In genomic region chr4:141365126-141365525, GRCm38 (mm10) we compare ENCODE assay signal across 28 mouse cellular contexts. TPM values are rescaled to one million over a fixed set of nuclear protein-coding genes. Genes with fewer than 3 reads are reported as not detected.
DNase-seq lines count a peak whose midpoint lies in the region; ATAC-seq and TF ChIP-seq lines count a peak whose summit lies in the region.
"Had no signal": no experiment of that assay in that cellular context is flagged by ENCODE, and none has a peak within 500 bp of the region (broad histone marks: within the 10 kb centered on the region; RNA-seq: fewer than 3 reads in every experiment).

No protein-coding gene starts in this region.

- H3K27me3 ChIP-seq in kidney, postnatal 0 days (ENCODE audit: insufficient read depth, low read length): 0 out of 2 replicates have a peak, but pooled peaks cover 3% of the 10 kb centered on the region

- TF ChIP-seq CTCF in kidney, postnatal 0 days (IDR thresholded peaks at IDR 0.05; ENCODE audit: low read depth): 0 out of 2 replicates have a peak, but pooled peaks have one; percentile 22

- H3K4me1 ChIP-seq in kidney, postnatal 0 days (replicated peaks; ENCODE audit: insufficient read depth, low read length): no peaks in the 10 kb centered on the region; the same call in 1 of the 2 replicates

- H3K9me3 ChIP-seq in kidney, postnatal 0 days (replicated peaks; ENCODE audit: low read length): no peaks in the 10 kb centered on the region

- no peaks in the 10 kb centered on the region for H3K36me3 ChIP-seq in kidney, postnatal 0 days (ENCODE audit: insufficient read depth, low read length)

- intact Hi-C loops in left cerebral cortex, postnatal 25 days (cut with DNase I): no loop called here

- peak; percentile 42 for ATAC-seq in kidney, postnatal 0 days (replicated peaks; ENCODE audit: low FRiP score, low read depth)
- ATAC-seq: activated CD4-positive, CD25-positive, alpha-beta regulatory T cell, adult 4 months; lung, postnatal 0 days had no signal

- H3K4me2 ChIP-seq in kidney, postnatal 0 days (ENCODE audit: low read length): no peak overlapping the region
- H3K4me2 ChIP-seq: hindbrain, embryonic 14.5 days; midbrain, embryonic 11.5 days had no signal

- WGBS in kidney, postnatal 0 days: 31% methylated on average over 8 of the region's 8 CpGs

- no peak overlapping the region for H3K27ac ChIP-seq in kidney, postnatal 0 days
- H3K27ac ChIP-seq: gastrocnemius, adult 2 months; hindbrain, embryonic 14.5 days; layer of hippocampus, adult 2 months had no signal

- H3K4me3 ChIP-seq in kidney, postnatal 0 days (replicated peaks; ENCODE audit: low read depth, low read length): no peak overlapping the region
- H3K4me3 ChIP-seq: gastrocnemius, adult 2 months; layer of hippocampus, adult 2 months had no signal

- no peak overlapping the region for H3K9ac ChIP-seq in kidney, postnatal 0 days (ENCODE audit: low read depth, low read length)
- H3K9ac ChIP-seq: hindbrain, embryonic 14.5 days had no signal

- peak; percentile 81 to 91 for DNase-seq in adrenal gland, adult (ENCODE audit: inconsistent age in 2 of 2, low spot score in 1 of 2)
- no peak for DNase-seq in adrenal gland, adult 18-20 months (ENCODE audit: low spot score in 2 of 2)
- DNase-seq in right cerebral cortex, postnatal 14 days: peak; percentile 3
- no peak for DNase-seq in right cerebral cortex, postnatal 4 days
- peak; percentile 55 for DNase-seq in kidney, postnatal 0 days (ENCODE audit: low spot score)
- no peak for DNase-seq in left cerebral cortex, postnatal 25 days (ENCODE audit: low spot score in 2 of 2)
- DNase-seq in thymus, postnatal 25 days: no peak
- no peak for DNase-seq in Muller cell, postnatal 12 days (ENCODE audit: inconsistent ontology term)
- DNase-seq: cerebellum, adult 11 months; cerebellum, postnatal 25 days; embryo, embryonic 11 days; heart, adult 18-20 months; heart, postnatal 36 days; left cerebral cortex, postnatal 4 days; liver; thymus, adult 18-20 months had no signal

RNA-seq across cellular contexts. Expression of gene Fam131c, which starts 2.9 kb away (rescaled TPM):
- 1 to 10 TPM; 1.3 to 2.4 TPM for total RNA-seq in adrenal gland, adult 18-20 months (2021)
- polyA plus RNA-seq in kidney, postnatal 0 days (2015; fragmentation: Nextera tagmentation; extraction: Ambion mirVana): 2.8 and 3.1 TPM in 2 replicates
- 1 to 10 TPM; 3.1 to 3.5 TPM for total RNA-seq in left cerebral cortex, postnatal 25 days (2021)
- polyA plus RNA-seq: activated CD4-positive, CD25-positive, alpha-beta regulatory T cell, adult 4 months; liver, embryonic 16.5 days had no signal

RNA-seq across cellular contexts. Expression of gene Clcnka, which starts 33.4 kb away (rescaled TPM):
- not detected for total RNA-seq in adrenal gland, adult 18-20 months (2021)
- polyA plus RNA-seq in kidney, postnatal 0 days (2015; fragmentation: Nextera tagmentation; extraction: Ambion mirVana): 57.7 and 58.1 TPM in 2 replicates
- total RNA-seq in left cerebral cortex, postnatal 25 days (2021): not detected
- total RNA-seq: gastrocnemius, adult 2 months; heart, adult 18-20 months; heart, postnatal 36 days; layer of hippocampus, adult 2 months had no signal
- polyA plus RNA-seq: activated CD4-positive, CD25-positive, alpha-beta regulatory T cell, adult 4 months; heart, embryonic 14.5 days; intestine, embryonic 14.5 days; midbrain, embryonic 11.5 days had no signal

RNA-seq across cellular contexts. Expression of gene Clcnkb, which starts 50.7 kb away (rescaled TPM):
- total RNA-seq in adrenal gland, adult 18-20 months (2021): not detected
- 155 and 161 TPM in 2 replicates for polyA plus RNA-seq in kidney, postnatal 0 days (2015; fragmentation: Nextera tagmentation; extraction: Ambion mirVana)
- total RNA-seq in left cerebral cortex, postnatal 25 days (2021): not detected
- total RNA-seq: layer of hippocampus, adult 2 months; left cerebral cortex, postnatal 4 days had no signal
- polyA plus RNA-seq: activated CD4-positive, CD25-positive, alpha-beta regulatory T cell, adult 4 months; embryonic facial prominence, embryonic 14.5 days; hindbrain, embryonic 14.5 days; liver, embryonic 16.5 days; lung, postnatal 0 days; midbrain, embryonic 11.5 days; neural tube, embryonic 14.5 days; stomach, embryonic 14.5 days had no signal

RNA-seq across cellular contexts. Expression of gene Hspb7, which starts 55.5 kb away (rescaled TPM):
- under 1 TPM; 0.20 to 0.86 TPM for total RNA-seq in adrenal gland, adult 18-20 months (2021)
- polyA plus RNA-seq in kidney, postnatal 0 days (2015; fragmentation: Nextera tagmentation; extraction: Ambion mirVana): 0.29 and 0.41 TPM in 2 replicates
- under 1 TPM; 0.39 to 0.66 TPM for total RNA-seq in left cerebral cortex, postnatal 25 days (2021)
- total RNA-seq: left cerebral cortex, postnatal 4 days had no signal
- polyA plus RNA-seq: activated CD4-positive, CD25-positive, alpha-beta regulatory T cell, adult 4 months; midbrain, embryonic 11.5 days had no signal

Comparison
In these comparisons a context has a peak if more than half of its experiments do, and no peak if none do; other contexts are left out.
1. DNase-seq: peak in adrenal gland, adult (2 of 2), right cerebral cortex, postnatal 14 days (single experiment) and kidney, postnatal 0 days (single experiment); none in adrenal gland, adult 18-20 months (0 of 2), right cerebral cortex, postnatal 4 days (single experiment), left cerebral cortex, postnatal 25 days (0 of 2), thymus, postnatal 25 days (single experiment) and Muller cell, postnatal 12 days (single experiment).